Mouse (Mus musculus) liver, embryonic 11.5 days (tissue): Measurements from ENCODE around the gene Zfp326. TPM values are rescaled to one million over a fixed set of nuclear protein-coding genes. Genes with fewer than 3 reads are reported as not detected.

Experiments
- ATAC-seq: fragments of 200-750 bp; cut with Nextera tagmentation; replicated peaks from 2 replicates; pipeline ENCODE4 v1.8.0; 2017; ENCODE audit warnings: moderate number of reproducible peaks, mild to moderate bottlenecking, moderate TSS enrichment, moderate library complexity; ENCODE audit not compliant: low FRiP score
- DNase-seq: peaks from one replicate; pipeline ENCODE4 v3.0.0-alpha.2; 2017; ENCODE audit warnings: low spot score
- H3K27ac ChIP-seq: fragments of 300-500 bp; sonication (generic); 2 replicates; pipeline ENCODE4 v1.5.1; 2014; ENCODE audit warnings: mild to moderate bottlenecking, low read depth, low read length, control low read depth
- H3K27me3 ChIP-seq: fragments of 300-500 bp; sonication (generic); replicated peaks from 2 replicates; pipeline ENCODE4 v1.6.1; 2014; ENCODE audit warnings: low read length, mixed read lengths; ENCODE audit not compliant: control insufficient read depth, insufficient read depth
- H3K36me3 ChIP-seq: fragments of 300-500 bp; sonication (generic); 2 replicates; pipeline ENCODE4 v1.6.1; 2014; ENCODE audit warnings: mild to moderate bottlenecking, low read length, moderate library complexity, mixed read lengths; ENCODE audit not compliant: control insufficient read depth, insufficient read depth
- H3K4me1 ChIP-seq: fragments of 300-500 bp; sonication (generic); replicated peaks from 2 replicates; pipeline ENCODE4 v1.6.1; 2014; ENCODE audit warnings: low read length, mixed read lengths; ENCODE audit not compliant: control insufficient read depth, insufficient read depth
- H3K4me2 ChIP-seq: fragments of 300-500 bp; sonication (generic); 2 replicates; pipeline ENCODE4 v1.6.1; 2014; ENCODE audit warnings: mild to moderate bottlenecking, control low read depth, moderate library complexity
- H3K4me3 ChIP-seq: fragments of 300-500 bp; sonication (generic); 2 replicates; pipeline ENCODE4 v1.5.1; 2014; ENCODE audit warnings: low read depth, low read length, control low read depth
- H3K9ac ChIP-seq: fragments of 300-500 bp; sonication (generic); 2 replicates; pipeline ENCODE4 v1.6.1; 2014; ENCODE audit warnings: low read depth, low read length, control low read depth
- H3K9me3 ChIP-seq: fragments of 300-500 bp; sonication (generic); 2 replicates; pipeline ENCODE4 v1.6.1; 2016; ENCODE audit warnings: low read length, inconsistent platforms, mixed read lengths; ENCODE audit not compliant: control insufficient read depth
- WGBS: fragments of 180-500 bp; shearing (Covaris S2); extraction: QIAGEN DNeasy Blood & Tissue Kit; methylation state at CpG from one replicate; pipeline ENCODE4 v1.1.7; 2014; 5-methylcytosine and 5-hydroxymethylcytosine counted together
- polyA plus RNA-seq: library from polyadenylated mRNA; unstranded; fragments of >200 nt; fragmentation: Nextera tagmentation; extraction: Ambion mirVana; gene quantifications from 2 replicates; pipeline ENCODE4 v1.2.1, GENCODE M21; 2014

Gene Zfp326
- polyA plus RNA-seq, 1 experiment from 2014 or later: 18.0 TPM

DNA sequence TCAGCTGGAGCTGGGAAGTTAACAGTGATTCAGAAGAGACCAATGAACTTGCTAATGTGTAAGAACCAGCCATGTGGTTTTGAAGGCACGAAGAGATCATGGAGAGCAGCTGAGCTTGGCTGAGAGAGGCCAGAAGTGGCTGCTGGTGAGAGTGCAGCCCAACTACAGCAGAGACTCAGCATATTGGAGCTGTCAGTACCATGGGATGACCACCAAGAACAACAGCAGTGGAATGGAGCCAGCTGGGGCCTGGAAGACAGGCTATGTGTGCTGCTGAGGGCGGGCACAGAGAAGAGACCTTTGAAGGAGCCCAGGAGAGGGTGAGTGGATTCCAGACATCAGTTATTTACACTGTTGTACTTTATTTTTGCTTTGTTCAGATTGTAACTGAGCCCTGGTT is 65.6 kb downstream of the Zfp326 start:
- 75% methylated on average over 2 of the region's 2 CpGs for WGBS
- H3K4me2 ChIP-seq: no peak overlapping the region
- H3K9me3 ChIP-seq: no peaks in the 10 kb centered on the region
- no peaks in the 10 kb centered on the region for H3K4me1 ChIP-seq
- no peaks in the 10 kb centered on the region for H3K27me3 ChIP-seq
- no peak overlapping the region for H3K27ac ChIP-seq
- DNase-seq: no peak
- no peak for ATAC-seq
- H3K4me3 ChIP-seq: no peak overlapping the region
- no peaks in the 10 kb centered on the region for H3K36me3 ChIP-seq
- H3K9ac ChIP-seq: no peak overlapping the region

Other genes with a start within 250 kb of the Zfp326 start
- 18.0 and 21.4 TPM in 2 replicates for gene Lrrc8d, start 176.6 kb upstream of the Zfp326 start, polyA plus RNA-seq